Mouse (Mus musculus) urinary bladder, adult 2 months (tissue): ENCODE results near the gene Ppp1r12b. TPM values are rescaled to one million over a fixed set of nuclear protein-coding genes. Genes with fewer than 3 reads are reported as not detected.

Experiments
- DNase-seq: peaks from one replicate; pipeline ENCODE4 v3.0.0; 2022; ENCODE audit warnings: low spot score
- polyA plus RNA-seq: library from polyadenylated mRNA; depleted of rRNA; stranded (reverse); fragments of >200 nt; gene quantifications from 2 replicates; pipeline ENCODE4 v1.2.3, GENCODE M21; 2012

The Ppp1r12b gene
- polyA plus RNA-seq, 1 experiment, result 96.4 TPM

DNA sequence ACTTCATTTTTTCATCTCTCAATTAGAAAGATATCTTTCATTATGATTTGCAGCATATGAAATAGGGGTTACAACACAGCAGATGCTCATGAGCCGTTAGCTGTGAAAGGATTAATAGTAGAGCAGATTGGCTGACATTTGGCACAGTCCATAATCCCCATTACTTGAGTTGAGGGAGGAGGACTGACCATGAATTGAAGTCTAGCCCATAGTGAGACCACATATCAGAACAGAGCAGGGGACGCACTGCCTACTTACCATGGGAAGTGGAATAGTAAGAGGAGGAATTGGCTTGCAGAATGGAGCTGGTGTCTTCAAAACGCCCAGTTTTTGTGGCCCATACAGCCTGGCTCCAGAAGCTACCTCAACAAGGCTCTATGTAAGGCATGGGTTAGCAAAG is 159.2 kb downstream of the Ppp1r12b start:
- DNase-seq, result no peak

DNA sequence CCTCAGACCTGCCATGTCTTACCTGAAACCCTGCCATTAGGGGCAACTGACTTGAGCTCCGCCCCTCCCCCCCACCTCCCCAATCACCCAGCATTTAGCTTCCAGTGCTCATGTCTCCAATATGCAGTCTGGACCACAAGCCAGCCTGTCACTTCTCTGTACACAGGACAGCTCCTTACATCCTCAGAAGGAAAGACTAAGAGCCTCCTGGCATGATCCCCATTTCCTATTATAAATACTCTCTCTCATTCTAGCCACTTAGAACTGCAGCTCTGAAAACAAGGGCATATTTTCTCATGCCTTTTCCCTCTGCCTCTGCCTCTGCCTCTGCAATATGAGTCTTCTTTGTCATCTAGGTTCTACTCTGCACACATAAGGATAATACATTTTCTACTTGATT is 159.7 kb downstream of the Ppp1r12b start:
- no peak for DNase-seq

DNA sequence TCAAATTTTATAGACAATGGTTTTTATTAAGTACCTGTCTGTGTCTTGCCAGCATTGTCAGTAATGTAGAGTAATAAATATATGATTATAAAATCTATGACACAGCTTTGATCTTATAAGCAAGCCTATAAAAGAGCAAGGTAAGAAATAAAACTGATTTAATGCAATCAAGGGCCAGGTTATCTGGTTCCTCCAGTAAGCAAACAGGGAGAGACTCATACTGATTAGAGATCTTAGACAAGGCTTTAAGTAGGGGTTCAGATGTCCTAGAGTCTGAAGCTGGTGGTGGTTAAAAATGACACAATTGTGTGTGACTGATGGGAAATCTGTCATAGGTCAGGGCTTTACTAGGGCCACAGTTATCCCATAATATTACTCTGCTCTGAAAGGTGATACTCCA is 164.3 kb downstream of the Ppp1r12b start:
- no peak for DNase-seq

DNA sequence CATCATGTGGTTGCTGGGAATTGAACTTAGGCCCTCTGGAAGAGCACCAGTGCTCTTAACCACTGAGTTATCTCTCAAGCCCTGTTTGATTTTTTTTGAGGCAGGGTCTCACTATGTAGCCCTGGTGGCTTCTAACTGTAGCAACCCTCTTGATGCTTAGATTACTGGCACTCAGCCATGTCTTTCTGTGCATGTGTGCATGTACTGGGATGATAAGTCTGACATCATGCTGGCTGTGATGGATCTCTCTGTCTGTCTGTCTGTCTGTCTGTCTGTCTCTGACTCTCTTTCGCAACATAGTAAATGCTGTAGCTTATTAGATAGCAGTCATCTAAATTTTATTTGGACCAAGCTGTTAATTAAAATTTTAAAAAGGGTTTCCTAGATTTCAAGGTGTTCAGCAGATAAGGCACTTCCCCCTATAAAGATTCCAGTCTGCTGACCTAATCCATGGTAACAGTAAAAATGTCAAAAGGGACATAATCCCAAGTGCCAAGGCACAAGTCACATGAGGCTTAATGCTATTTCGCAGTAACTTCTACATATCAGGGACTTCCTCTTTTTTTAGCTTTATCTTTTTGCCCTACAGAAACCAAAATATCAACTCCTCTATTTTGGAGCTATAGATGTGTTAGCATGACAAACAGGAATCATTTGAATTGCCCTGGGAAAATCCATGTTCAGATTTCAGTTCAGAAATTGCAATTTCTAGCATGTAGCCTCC is 164.9 kb downstream of the Ppp1r12b start:
- no peak for DNase-seq

DNA sequence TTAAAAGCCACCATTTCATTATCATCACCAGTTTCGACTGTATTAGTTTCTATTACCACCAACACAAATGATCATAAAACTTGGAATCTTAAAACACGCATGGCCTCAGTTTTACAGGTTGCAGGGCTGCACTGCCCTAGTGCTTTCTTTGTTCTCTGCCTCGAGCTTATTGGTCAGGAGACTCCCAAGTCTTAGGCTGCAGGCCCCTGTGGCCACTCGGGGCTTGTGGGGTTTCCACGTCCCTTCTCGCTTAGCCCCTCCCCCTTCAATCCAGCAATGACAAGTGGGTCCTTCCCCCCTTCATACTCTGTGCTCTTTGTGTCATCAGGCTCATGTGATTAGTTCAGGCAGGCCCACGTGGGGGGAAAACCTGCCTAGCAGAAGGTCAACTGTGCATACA is 167.6 kb downstream of the Ppp1r12b start:
- DNase-seq, result no peak

DNA sequence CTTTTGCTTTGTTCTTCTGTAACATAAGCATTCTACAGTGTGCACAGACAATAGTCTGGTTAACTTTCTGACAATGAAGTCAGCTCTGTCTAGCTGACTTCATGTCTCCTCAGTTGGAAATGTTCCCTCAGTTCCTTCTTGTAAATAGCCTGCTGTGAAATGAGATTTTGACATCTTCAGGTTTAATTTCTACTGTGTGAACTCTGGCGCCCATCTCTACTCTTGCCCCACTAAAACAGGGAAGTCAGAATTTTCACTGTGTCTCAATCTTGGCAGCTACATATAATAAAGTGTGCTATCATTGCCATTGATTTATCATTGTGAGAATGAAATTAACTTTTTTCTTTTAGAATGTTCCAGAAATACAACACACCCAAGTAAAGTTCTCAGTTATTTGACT is 170.8 kb downstream of the Ppp1r12b start:
- no peak for DNase-seq

DNA sequence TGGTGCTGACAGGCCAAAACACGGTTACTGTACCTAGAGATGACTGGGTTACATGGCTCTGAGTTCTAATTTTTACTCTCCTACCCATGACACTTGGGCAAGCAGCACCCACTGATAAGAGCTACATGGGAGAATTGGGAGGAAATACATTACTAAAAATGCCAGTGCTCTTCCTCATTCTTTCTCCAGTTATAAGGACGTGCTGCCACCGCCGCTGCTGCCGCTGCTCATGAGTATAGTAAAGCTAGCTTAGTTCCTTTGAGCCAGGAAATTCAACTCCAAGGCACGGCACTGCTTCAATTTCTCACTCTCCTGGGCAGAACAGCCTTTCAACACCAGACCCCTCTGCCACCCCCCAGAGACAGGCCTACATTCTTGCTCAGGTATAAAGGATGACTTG is 171.3 kb downstream of the Ppp1r12b start:
- DNase-seq, result no peak

DNA sequence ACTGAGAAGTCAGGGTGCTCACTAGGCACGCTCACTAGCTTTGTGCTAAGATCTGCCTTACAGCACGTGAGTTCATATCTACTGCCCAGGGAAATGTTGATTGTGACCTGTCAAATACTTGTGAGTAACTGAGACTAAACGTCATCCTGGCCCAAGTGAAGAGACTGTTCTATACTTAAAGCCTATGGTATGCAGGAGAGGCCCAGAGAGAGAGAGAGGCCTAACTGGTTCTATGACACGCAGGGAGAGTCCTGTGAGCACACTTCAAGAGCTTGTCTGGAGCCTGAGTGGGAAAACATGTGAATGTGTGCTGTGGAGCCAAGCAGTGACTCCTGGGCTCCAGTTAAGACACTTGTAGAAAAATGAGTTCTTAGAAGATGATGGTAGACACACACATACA is 171.8 kb downstream of the Ppp1r12b start:
- no peak for DNase-seq

DNA sequence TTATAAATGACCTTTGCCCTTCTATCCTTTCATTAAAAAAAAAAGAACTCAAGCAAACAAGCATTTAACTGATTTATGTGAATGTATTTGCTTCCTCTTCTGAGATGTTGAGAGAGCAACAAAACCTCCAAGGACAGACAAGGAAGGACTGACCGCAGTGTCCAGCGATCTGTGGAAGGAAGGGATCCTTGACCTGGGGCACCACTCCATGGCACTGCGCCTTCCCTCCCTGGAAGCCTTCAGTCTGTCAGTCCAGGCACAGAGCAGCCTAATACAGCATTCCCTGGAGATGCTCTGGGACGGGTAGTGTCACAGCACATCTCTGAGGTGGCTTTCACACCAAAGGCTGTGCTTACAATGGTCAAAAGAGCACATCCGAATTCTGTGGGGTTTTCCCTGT is 172.9 kb downstream of the Ppp1r12b start:
- no peak for DNase-seq

DNA sequence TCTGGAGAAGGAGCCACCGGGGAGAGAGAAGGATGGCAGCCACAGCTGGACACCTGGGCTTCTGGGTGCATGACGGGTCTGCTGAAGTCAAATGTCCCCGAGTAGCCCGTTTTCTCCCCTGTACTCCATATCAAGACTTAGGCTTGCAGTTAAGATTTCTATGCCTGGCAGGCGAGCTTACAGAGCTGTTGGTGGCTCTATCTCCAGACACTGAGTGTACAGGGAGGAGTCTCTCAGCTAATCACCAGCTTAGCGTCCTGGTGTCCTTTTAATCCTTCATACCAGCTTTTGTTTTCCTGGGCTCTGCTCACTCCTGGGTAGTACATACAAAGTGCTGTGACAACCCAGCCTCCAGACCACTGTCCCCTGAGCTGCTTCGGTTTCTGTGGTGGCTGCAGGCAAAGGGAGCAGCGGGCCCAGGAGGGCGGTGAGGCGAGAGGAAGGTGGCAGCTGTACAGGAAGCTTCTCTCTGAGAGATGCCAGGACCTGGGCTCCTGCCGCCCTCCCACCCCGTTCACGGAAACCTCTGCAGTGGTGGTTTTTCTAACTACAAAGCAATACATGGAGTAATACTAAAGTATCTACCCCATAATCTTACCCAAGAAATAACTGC is 177.7 kb downstream of the Ppp1r12b start:
- no peak for DNase-seq

DNA sequence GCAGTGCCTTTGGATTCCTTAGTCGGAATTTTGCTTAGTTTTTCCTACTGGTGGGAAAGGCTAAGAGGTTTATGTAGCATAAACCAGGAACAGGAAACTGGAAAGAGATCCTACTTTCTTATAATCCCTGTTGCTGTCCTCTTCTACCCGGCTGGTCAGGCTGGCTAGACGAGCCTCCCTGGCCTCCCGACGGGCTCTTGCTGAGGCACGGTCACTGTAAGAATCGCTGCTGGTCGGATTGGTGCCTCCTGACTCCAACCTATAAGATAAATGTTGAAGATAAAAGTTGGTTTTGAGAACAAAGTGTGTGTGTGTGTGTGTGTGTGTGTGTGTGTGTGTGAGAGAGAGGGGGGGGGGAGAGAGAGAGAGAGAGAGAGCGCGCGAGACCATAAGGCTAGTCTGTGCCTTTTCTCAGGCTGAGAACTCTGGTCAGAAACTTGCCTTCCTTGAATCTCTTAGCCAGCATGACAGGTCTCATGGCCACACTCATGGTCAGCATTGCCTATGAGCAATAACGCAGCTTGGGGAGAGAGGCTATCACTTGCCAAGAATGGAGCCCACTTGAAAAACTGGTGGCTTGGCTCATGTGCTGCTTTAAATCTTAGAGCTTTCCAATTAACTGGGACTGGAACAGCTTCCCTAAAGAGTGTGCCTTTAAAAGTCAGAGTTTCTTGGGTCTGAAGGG is 178.4 kb downstream of the Ppp1r12b start:
- no peak for DNase-seq

DNA sequence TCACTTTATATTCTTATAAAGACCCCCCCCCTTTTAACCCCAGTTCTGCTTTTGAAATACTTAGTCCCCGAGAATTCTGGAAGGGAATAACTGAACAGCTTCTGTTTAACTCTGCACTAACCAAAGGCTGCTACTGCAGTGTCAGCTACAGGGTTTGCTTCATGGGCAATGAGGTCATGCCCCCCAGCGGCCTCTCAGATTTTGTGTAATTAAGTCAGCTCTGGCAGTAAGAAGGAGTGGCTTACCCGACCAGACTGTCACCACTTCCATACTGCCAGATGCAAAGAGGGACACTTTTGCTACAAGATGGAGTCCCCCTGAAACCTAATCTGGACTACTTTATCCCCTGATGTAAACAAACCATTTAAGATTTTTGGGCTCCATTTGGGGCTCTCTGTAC is 180.1 kb downstream of the Ppp1r12b start:
- DNase-seq, result no peak

DNA sequence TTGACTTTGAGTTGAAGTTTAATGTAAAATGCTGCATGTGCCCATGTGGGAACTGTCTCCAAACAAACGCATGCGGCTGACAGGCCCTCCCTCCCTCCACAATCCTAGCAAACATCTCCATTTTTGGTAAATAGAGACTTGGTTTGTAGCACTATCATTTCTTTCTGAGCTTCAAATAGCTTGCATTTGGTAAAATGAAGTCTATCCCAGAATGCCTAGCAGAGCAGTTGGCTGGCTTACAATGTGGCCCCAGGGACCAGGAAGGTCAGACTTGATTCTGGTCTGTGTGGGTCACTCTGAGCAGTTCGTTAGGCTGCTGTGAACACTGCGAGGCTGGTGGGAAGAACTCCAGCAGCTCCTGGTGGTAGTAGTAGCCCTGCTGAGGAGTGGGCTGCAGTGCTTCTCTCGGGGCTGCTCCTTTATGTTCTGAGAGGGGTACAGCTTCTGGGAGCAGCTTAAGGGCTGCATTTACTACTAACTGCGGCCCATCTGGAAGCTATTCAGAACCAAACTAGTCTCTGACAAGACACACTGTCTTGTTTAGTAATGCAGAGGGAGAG is 180.9 kb downstream of the Ppp1r12b start:
- no peak for DNase-seq

DNA sequence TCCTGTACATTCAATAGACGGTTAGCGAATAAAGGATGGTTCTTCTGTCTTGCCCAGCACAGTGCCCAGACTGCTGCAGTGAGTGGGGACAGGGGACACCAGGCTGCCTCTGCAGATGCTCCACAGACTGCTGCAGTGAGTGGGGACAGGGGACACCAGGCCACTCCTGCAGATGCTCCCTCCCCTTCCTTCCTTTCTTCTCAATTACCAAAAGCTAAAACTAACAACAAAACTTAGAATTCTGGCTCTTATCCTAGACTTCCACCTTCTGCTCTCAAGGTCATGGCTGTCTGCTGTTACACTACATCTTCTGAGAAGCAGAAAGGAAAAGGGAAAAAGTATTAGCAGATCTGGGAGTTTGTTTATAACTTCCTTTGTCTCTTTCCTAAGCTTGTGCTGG is 181.5 kb downstream of the Ppp1r12b start:
- DNase-seq, result no peak

DNA sequence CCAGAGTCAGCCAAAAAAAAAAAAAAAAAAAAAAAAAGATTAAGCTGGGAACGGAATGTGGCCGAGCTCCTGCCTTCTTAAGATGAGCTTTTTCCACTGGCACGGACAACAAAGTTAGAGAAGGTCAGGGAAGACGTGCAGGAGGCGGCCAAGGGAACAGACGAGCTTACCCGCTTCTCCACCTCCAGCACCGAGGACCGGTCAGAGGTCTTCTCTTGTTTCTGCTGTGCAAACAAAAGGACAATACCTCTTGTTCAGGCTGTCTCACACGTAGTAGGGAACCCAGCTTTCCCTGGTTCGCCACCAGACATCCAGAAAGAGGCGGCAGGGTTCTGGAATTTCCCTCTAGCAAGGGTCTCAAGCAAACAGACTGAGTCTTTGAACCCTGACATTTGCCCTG is 182.5 kb downstream of the Ppp1r12b start:
- DNase-seq, result no peak

DNA sequence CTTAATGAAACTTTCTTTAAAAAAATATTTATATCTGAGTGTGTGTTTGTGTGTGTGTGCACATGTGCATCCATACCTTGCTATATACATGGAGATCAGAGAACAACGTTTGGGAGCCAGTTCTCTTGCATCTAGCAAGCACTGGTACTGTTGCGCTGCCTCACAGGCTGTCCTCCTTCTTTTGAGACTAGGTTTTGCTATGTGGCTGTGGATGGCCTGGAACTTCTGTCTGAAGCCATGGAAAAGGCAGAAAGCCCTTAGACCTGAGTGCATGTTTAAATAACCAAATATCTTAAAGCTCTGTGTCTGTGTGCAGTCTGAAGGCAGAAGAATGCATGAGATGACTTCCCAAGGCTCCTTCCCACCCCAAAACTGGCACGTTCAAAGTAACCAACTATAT is 182.9 kb downstream of the Ppp1r12b start:
- no peak for DNase-seq

DNA sequence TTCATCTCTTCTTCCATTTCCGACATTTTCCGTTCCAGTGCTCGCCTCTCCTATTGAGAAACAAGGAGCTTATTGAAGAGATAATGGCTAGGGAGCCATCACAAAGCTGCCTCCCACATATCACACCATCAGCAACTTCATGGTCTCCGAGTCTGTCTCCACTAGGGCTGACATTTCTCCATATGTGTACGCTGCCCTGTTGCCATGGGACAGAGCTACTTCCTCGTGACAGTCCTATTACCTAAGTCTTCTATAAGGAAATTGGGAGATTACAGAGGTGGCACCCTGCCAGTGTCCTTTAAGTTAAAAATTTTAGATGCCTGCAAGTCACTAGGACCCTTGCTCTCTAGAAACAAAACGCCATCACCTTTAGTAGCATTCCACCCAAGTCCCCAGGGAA is 183.7 kb downstream of the Ppp1r12b start:
- DNase-seq, result no peak

DNA sequence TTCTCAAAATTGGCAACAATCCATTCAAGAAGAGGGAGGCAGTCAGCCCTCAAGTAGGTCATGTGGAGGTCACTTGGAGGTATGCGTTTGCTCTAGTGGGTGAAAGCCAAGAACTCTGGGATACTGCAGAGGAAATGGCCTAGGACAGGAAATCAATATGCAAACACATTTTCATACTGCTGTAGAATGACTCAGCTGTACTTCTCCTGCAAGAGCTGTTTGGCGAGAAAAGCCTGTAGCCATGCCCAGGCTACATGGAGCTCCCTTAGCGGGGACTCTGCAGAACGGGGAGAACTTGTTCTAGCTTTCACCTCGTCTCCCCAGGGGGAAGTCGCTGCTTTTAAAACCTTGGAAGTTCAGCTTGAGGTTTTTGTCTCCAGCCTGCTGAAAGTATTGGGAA is 184.4 kb downstream of the Ppp1r12b start:
- DNase-seq, result no peak

DNA sequence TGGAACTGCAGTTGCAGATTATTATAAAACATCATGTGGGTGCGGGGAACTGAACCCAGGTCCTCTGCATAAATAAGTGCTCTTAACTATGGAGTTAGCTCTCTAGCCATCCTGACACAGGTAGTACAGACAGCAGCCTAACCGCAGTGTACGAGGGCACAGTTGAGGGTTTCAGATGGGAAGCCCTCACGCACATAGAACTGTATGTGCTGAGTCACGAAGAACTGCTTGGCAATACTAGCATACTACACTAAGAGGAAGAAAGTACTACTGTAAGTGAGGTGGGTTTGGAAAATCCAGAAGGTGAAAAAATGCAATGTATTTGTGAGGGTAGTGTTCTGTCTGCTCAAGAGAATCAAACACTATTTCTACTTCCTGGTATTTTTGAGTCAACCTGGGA is 185.4 kb downstream of the Ppp1r12b start:
- DNase-seq, result no peak

DNA sequence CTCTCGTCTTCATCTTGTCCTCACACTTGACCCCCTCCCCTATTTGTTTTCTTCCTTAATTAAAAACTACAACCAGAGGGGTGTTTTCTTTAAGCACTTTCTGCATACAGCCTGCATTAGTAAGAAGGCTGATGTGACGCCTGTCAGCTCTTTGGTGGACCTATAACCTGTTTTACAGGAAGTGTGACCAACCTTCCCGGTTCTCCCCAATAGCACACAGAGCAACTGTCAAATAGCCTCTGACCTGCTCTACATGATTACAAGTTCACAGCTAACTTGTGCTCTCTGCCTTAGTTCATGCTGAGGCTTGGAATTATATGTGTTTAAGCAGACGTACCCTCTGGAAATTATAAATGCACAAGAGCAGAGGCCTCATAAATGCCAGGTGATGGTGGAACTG is 189.3 kb downstream of the Ppp1r12b start:
- DNase-seq, result no peak

DNA sequence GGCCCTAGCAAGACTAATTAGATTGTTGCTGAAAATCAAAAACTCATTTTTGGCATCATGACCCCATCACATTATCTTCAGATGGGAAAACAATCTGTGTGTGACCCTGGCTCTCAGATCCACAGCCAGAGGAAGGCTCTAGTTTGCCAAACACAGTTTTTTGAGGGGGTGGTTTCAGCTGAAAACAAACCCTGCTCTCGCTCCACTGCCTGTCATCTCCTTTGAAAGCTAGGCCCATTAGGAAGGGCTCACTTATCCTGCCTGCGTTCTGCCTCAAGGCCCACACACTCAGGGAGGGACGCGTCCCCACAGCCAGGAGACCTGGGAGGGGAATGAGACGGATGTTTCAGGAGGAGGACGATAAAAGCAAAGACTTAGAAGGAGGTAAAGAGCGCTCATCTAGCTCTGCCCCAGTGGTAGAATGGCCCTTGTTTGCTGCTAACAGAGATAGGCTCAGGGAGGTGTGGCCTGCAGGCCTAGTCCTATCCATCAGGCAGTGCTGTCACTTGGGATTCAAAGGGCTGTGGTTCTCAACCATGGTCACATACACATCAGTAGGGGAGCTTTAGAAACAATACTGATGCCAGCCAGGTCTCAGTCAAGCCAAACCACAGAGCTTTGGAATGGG is 190.8 kb downstream of the Ppp1r12b start:
- DNase-seq, result no peak

DNA sequence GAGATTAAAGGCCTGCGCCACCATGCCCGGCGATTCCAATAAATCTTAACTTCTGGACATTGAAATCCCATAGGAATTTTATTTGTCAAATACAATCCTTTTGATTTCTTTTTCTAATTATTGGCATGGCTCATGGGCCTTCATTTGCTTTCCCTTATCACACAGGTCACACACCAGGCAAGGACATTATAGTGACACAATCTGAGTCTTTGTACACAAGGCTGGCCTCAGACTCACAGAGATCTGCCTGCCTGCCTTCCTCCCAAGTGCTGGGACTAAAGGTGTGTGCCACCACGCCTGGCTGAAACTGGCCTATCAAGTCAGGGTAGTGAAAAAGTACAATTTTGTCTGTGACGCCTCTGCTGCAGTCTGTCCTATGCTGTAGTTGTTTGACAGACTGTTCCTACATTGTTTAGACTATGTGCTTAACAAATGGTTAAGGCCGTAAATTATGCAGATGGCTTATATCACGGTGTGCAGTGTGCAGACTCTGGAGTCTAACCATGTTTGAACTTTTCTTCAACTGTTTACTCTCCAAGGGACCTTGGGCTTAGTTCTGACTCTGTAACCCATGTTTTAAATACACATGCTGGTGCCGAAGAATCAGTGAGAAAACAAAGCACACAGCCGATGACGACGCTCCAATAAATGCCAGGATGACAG is 191.8 kb downstream of the Ppp1r12b start:
- no peak for DNase-seq
